Mouse (Mus musculus) urinary bladder, postnatal 10 days (tissue): ENCODE data around the gene Col6a5.

ENCODE experiments used
- DNase-seq: peaks from one replicate; pipeline ENCODE4 v3.0.0; 2022; ENCODE audit warnings: low spot score

The Col6a5 gene

GRCm38 (mm10) chr9:105960533-105960932 lies at the start of gene Col6a5:
TSS of gene Col6a5 (minus strand) at chr9:105960643.
- DNase-seq = no peak

GRCm38 (mm10) chr9:105997955-105998354 lies 37.5 kb upstream of the Col6a5 start:
- no peak for DNase-seq

- no peak for DNase-seq
Observed at GRCm38 (mm10) chr9:105992425-105992824, 32.0 kb upstream of the Col6a5 start.

DNA sequence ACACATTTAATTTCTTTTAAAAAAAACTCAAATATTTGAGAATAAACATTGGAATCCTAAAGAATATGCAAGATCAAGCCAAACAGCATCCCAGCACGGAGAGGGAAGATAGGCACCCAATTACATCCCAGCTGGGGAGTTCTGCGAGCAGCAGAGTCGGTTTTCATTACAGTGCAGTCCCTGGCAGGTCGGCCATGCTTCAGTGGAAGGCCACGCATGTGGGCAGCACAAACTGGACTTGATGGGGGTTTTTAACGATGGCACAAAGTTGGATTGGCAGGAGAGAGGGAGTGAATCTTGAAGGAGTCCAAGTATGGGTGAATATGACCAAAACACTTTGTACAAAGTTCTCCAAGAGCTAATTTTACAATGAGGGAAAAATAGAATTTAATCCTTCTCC lies 29.7 kb upstream of the Col6a5 start:
- no peak for DNase-seq

DNA sequence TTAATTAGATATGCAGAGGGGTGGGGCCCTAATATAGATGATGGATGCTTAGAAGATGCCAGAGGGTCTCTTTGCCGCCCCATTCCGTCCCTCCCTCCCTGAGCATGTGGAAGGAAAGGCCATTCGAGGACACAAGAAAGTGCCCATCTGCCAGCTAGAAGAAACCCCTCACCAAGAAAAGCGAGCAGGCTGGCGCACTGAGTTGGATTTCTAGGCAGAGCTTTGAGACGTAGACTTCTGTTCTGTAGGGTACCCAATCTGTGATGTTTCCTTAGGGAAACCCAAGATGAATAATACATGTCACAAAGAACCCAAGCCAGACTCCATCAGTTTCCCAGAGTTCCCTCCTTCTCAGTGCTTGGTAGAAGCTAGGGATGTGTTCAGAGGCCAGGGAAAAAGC lies 29.0 kb upstream of the Col6a5 start:
- no peak for DNase-seq

DNA sequence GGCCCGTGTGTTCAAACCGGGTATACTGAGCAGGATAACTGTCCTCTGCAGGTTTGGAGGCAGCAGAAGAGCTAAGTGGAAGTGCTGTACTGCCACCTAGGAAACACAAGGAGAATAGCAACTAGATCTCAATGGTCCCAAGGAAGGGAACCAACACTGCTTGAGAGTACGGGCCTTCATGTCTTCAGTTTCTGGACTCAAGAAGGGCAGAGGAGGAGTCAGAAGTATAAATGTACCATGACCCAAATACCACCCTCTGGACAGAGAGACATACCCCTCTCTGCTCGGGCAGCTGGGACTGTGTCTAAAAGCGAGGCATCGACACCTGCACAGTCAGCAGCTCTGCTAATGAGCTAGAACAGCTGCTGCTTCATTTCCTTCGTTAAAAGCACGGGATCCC lies 27.7 kb upstream of the Col6a5 start:
- no peak for DNase-seq

- no peak for DNase-seq
Observed at GRCm38 (mm10) chr9:105984931-105985519, 24.6 kb upstream of the Col6a5 start.

GRCm38 (mm10) chr9:105978479-105978878 lies 18.0 kb upstream of the Col6a5 start:
- DNase-seq = no peak

DNA sequence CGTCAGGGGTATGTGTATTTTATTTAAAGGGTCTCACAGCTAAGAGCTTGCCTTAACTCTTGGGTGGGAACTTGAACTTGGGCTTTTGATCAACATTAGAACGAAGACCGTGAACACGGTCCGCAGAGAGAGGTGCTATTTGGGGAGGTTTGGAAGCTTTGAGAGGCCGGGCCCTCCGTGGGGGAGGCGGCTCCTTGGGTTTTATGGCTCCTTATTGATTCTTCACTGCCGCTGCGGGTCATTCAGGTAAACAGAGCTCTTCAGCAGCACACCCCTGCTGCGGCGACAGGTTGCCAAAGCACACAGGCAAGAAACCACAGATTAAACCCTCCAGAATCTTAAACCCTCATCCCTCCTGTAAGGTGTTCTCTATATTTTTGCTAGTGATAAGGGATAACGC lies 16.4 kb upstream of the Col6a5 start:
- no peak for DNase-seq

GRCm38 (mm10) chr9:105976314-105976713 lies 15.9 kb upstream of the Col6a5 start:
- no peak for DNase-seq

DNA sequence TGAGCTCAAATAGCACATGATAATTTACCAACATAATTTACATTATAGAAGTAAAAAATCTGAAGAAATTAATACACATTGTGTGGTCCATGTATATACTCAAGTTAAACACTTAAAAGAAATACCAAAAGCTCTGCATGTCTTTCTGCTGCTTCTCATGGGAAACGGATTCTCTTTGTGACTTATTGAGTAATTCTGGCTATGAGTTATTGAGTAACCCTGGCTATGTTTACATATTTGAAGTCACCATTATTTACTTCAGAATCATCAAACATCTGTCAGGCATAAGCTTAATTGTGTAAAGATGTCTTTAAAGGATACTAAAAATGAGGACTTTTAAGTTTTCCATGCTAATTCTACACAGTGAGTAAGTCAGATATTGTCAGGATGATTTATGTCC lies 13.3 kb upstream of the Col6a5 start:
- no peak for DNase-seq

- no peak for DNase-seq
Observed at GRCm38 (mm10) chr9:105972031-105972430, 11.6 kb upstream of the Col6a5 start.

GRCm38 (mm10) chr9:105971351-105971894 lies 11.0 kb upstream of the Col6a5 start:
- no peak for DNase-seq

GRCm38 (mm10) chr9:105970901-105971300 lies 10.5 kb upstream of the Col6a5 start:
- no peak for DNase-seq

DNA sequence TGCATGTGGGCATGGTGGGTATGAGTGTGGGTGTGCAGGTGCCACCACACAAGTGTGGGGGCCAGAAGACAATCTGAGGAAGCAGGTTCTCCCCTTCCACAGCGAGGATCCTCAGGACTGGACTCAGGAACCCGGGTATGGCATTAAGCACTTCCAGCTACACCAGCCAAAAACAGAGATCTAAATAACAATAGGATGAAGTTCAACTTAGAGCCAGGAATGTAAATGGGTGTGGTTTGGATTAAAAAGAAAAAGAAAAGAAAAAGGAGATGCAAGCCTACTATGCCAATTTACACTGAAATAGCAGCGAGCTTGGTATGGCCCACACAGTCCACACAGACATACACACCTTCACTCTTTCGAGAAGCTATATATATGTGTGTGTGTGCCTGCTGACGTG lies 7.5 kb upstream of the Col6a5 start:
- DNase-seq = no peak

GRCm38 (mm10) chr9:105959116-105959515 lies 1.3 kb downstream of the Col6a5 start:
- DNase-seq = no peak

DNA sequence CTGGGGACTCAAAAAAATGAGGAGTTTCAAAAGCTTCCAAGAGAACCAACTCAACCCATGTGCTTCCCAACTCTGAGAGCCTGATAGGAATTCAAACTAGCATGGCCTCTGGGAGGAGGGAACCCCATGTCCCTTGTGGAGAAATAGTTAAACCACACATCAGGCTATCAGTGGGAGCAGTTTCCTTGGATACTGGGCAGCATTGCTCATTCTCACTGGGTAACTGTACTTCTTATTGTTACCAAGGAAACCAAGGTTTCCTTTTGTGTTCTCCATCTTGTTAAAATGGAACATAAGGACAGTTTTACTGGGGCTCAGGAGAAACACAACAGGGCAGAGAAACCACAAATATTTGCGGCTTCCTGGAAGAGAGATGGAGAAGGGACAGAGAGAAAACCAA lies 10.7 kb downstream of the Col6a5 start:
- no peak for DNase-seq

DNA sequence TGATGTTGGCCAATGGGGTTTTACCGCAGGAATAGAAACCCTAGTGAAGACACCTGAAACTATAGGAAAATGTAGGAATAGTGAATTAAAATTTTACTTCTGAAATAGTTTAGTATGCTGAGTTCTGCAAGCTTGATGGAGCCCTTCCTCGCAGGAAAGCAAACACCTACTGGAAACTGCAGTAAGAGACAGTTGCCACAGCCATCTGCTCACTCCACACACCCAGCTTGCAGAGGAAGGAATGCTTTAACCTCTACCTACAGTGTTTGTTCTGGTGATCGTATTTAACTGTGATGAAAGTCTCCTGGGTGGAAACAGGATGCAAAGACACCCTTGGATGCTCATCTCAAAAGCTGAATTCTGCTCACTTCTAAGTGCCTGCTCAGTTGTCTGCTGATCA lies 12.9 kb downstream of the Col6a5 start:
- DNase-seq = no peak

DNA sequence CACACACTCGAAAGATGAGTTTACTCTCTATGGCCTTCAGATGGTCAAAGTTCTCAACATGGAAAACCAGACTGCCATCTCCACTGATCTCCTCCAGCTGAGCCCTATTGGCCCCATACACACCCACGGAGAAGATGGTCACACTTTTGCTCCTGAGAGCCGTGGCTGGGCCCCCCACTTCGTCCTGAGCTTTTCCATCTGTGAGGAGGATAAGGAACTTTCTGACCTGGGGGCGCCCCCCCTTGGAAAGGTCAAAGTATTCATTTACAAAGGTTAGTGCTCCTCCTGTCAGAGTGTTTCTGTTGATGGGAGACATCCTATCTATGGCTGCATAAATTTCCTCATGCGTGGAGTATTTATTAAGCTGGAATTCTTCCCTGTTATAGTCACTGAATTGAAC lies 26.6 kb downstream of the Col6a5 start:
- no peak for DNase-seq

GRCm38 (mm10) chr9:105929287-105929686 lies 31.2 kb downstream of the Col6a5 start:
- DNase-seq = no peak

GRCm38 (mm10) chr9:105928406-105929071 lies 31.9 kb downstream of the Col6a5 start:
- no peak for DNase-seq

DNA sequence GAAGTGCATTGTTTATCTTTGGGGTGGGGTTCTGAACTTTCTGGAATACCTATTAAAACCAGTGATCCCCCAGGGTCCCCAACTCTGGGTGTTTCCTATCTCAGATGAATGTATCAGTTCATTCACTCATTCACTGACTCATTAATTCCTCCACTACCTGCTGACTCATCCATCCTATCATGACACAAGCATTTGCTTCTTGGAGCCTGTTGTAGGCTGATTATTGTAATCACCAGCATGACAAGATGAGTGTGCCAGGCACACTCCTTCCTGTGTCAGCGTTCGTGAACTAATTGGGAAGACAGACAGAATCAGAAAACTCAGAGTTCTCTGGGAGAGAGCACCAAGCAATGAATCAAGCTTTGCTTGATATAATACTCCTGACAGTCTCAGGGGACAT lies 36.8 kb downstream of the Col6a5 start:
- DNase-seq = no peak

- DNase-seq = no peak
Observed at GRCm38 (mm10) chr9:105915186-105915585, 45.3 kb downstream of the Col6a5 start.

DNA sequence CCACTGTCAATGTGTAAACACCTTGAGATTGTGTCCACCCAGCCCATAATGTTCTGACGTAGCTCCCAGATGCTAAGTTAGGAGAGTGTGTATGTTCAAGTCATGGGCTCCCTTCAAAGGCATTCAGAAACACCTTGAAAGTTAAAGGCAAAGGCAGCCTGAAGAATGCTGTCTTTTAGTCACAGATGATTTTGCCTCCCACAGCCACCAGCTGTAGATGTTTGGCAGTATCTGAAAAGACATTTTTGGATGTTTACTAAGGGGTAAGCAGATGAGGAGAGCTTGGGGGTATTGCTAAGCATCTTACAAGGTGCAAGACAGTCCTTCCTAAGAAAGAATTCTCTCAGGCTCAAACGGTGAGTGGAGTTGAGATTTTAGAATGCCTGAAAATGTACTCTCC lies 50.3 kb downstream of the Col6a5 start:
- DNase-seq = no peak
